Mouse (Mus musculus) hindbrain, postnatal 0 days (tissue): ENCODE data around the gene Podxl2. TPM values are rescaled to one million over a fixed set of nuclear protein-coding genes. Genes with fewer than 3 reads are reported as not detected.

Experiments
- ATAC-seq: fragments of 200-750 bp; cut with Nextera tagmentation; 2 replicates; pipeline ENCODE4 v1.8.0; 2017; ENCODE audit warnings: mild to moderate bottlenecking, moderate TSS enrichment, moderate library complexity
- DNase-seq: peaks from one replicate; pipeline ENCODE4 v3.0.0-alpha.2; 2015; ENCODE audit warnings: low spot score
- H3K27ac ChIP-seq: fragments of 300-500 bp; sonication (generic); 2 replicates; pipeline ENCODE4 v1.5.1; 2014; ENCODE audit warnings: mild to moderate bottlenecking
- H3K27me3 ChIP-seq: fragments of 300-500 bp; sonication (generic); 2 replicates; pipeline ENCODE4 v1.6.1; 2014; ENCODE audit warnings: low read length, mixed read lengths; ENCODE audit not compliant: insufficient read depth
- H3K36me3 ChIP-seq: fragments of 300-500 bp; sonication (generic); 2 replicates; pipeline ENCODE4 v1.6.1; 2014; ENCODE audit warnings: low read length, mixed read lengths; ENCODE audit not compliant: insufficient read depth
- H3K4me1 ChIP-seq: fragments of 300-500 bp; sonication (generic); 2 replicates; pipeline ENCODE4 v1.6.1; 2014; ENCODE audit warnings: antibody characterized with exemption, low read length, mixed read lengths; ENCODE audit not compliant: insufficient read depth
- H3K4me2 ChIP-seq: fragments of 300-500 bp; sonication (generic); 2 replicates; pipeline ENCODE4 v1.6.1; 2014; ENCODE audit warnings: low read depth, mild to moderate bottlenecking, low read length, moderate library complexity, mixed read lengths
- H3K4me3 ChIP-seq: fragments of 300-500 bp; sonication (generic); 2 replicates; pipeline ENCODE4 v1.5.1; 2014; ENCODE audit warnings: low read length
- H3K9ac ChIP-seq: fragments of 300-500 bp; sonication (generic); replicated peaks from 2 replicates; pipeline ENCODE4 v1.6.1; 2014; ENCODE audit warnings: mild to moderate bottlenecking, low read length, moderate library complexity, mixed read lengths
- H3K9me3 ChIP-seq: fragments of 300-500 bp; sonication (generic); 2 replicates; pipeline ENCODE4 v1.6.1; 2016; ENCODE audit warnings: low read length, mixed read lengths
- CTCF ChIP-seq: IDR thresholded peaks from 2 replicates; pipeline ENCODE4 v1.5.1; 2016; ENCODE audit warnings: antibody characterized with exemption, control low read depth, low read depth
- WGBS: fragments of 180-500 bp; shearing (Covaris S2); extraction: QIAGEN DNeasy Blood & Tissue Kit; methylation state at CpG from one replicate; pipeline ENCODE4 v1.1.7; 2014; 5-methylcytosine and 5-hydroxymethylcytosine counted together
- polyA plus RNA-seq: library from polyadenylated mRNA; unstranded; fragments of >200 nt; fragmentation: Nextera tagmentation; extraction: Ambion mirVana; gene quantifications from 2 replicates; pipeline ENCODE4 v1.2.1, GENCODE M21; 2015
- total RNA-seq: library from RNA; depleted of rRNA; stranded (reverse); fragments of >200 nt; gene quantifications from 2 replicates; pipeline ENCODE4 v1.2.3, GENCODE M21; 2014

Gene Podxl2
- total and polyA plus RNA-seq, 2 experiments from 2014 or later, result 695 to 1,247 TPM

GRCm38 (mm10) chr6:88865704-88866103, 9.1 kb downstream of the Podxl2 start:
- Histone ChIP-seq H3K9ac (no peak overlapping the region), H3K36me3 (peaks cover 26% of the 10 kb centered on the region), H3K27me3 (no peaks in the 10 kb centered on the region), H3K4me3 (no peak overlapping the region), H3K4me2 (no peak overlapping the region), H3K4me1 (0 out of 2 replicates have a peak, but pooled peaks cover 4% of the 10 kb centered on the region), H3K9me3 (no peaks in the 10 kb centered on the region), H3K27ac (no peak overlapping the region)
- ATAC-seq (no peak), DNase-seq (no peak)
- 77% methylated on average over 7 of the region's 7 CpGs for WGBS
- TF ChIP-seq CTCF, result no peak

- Histone ChIP-seq H3K27me3 (no peaks in the 10 kb centered on the region), H3K9me3 (no peaks in the 10 kb centered on the region), H3K4me1 (no peaks in the 10 kb centered on the region), H3K9ac (no peak overlapping the region), H3K27ac (no peak overlapping the region), H3K4me3 (no peak overlapping the region), H3K36me3 (peaks cover 33% of the 10 kb centered on the region), H3K4me2 (no peak overlapping the region)
- TF ChIP-seq CTCF, result peak; percentile 82
- DNase-seq, result peak; percentile 81
- 6% methylated on average over 2 of the region's 2 CpGs for WGBS
- ATAC-seq, result peak; percentile 55
Measured at GRCm38 (mm10) chr6:88860914-88861313, 13.9 kb downstream of the Podxl2 start.

GRCm38 (mm10) chr6:88858341-88858740, 16.5 kb downstream of the Podxl2 start:
- WGBS, result 63% methylated on average over 7 of the region's 7 CpGs
- no peak overlapping the region for H3K4me3 ChIP-seq
- H3K4me2 ChIP-seq, result no peak overlapping the region
- H3K9me3 ChIP-seq, result no peaks in the 10 kb centered on the region
- H3K27ac ChIP-seq, result peak overlapping the region; percentile 16; the same call in 1 of the 2 replicates
- ATAC-seq, result no peak
- no peak overlapping the region for H3K9ac ChIP-seq
- no peak for DNase-seq
- no peak for TF ChIP-seq CTCF
- H3K4me1 ChIP-seq, result no peaks in the 10 kb centered on the region
- H3K36me3 ChIP-seq, result peaks cover 25% of the 10 kb centered on the region
- no peaks in the 10 kb centered on the region for H3K27me3 ChIP-seq

GRCm38 (mm10) chr6:88857830-88858229, 17.0 kb downstream of the Podxl2 start:
- Histone ChIP-seq H3K36me3 (peaks cover 20% of the 10 kb centered on the region), H3K27ac (no peak overlapping the region), H3K27me3 (no peaks in the 10 kb centered on the region), H3K4me1 (no peaks in the 10 kb centered on the region), H3K4me3 (no peak overlapping the region), H3K4me2 (no peak overlapping the region), H3K9me3 (no peaks in the 10 kb centered on the region), H3K9ac (no peak overlapping the region)
- 79% methylated on average over 6 of the region's 6 CpGs for WGBS
- no peak for TF ChIP-seq CTCF
- ATAC-seq (no peak), DNase-seq (no peak)

GRCm38 (mm10) chr6:88857249-88857648, 17.6 kb downstream of the Podxl2 start:
- Histone ChIP-seq H3K27ac (no peak overlapping the region), H3K4me1 (no peaks in the 10 kb centered on the region), H3K36me3 (peaks cover 22% of the 10 kb centered on the region; the same call in 1 of the 2 replicates), H3K27me3 (no peaks in the 10 kb centered on the region), H3K9me3 (no peaks in the 10 kb centered on the region), H3K4me3 (no peak overlapping the region), H3K9ac (no peak overlapping the region), H3K4me2 (no peak overlapping the region)
- 36% methylated on average over 9 of the region's 9 CpGs for WGBS
- DNase-seq (no peak), ATAC-seq (no peak)
- TF ChIP-seq CTCF, result peak; percentile 18; the same call in 1 of the 2 replicates

GRCm38 (mm10) chr6:88855636-88856035, 19.2 kb downstream of the Podxl2 start:
- H3K9me3 ChIP-seq, result no peaks in the 10 kb centered on the region
- WGBS, result 15% methylated on average over 5 of the region's 5 CpGs
- TF ChIP-seq CTCF, result peak; percentile 87
- ATAC-seq, result peak; percentile 61
- H3K27me3 ChIP-seq, result no peaks in the 10 kb centered on the region
- H3K36me3 ChIP-seq, result peaks cover 20% of the 10 kb centered on the region; the same call in 1 of the 2 replicates
- DNase-seq, result peak; percentile 90
- no peak overlapping the region for H3K4me3 ChIP-seq
- no peak overlapping the region for H3K9ac ChIP-seq
- H3K27ac ChIP-seq, result no peak overlapping the region
- H3K4me1 ChIP-seq, result no peaks in the 10 kb centered on the region
- H3K4me2 ChIP-seq, result no peak overlapping the region

- no peak overlapping the region for H3K9ac ChIP-seq
- no peak for TF ChIP-seq CTCF
- 66% methylated on average over 5 of the region's 5 CpGs for WGBS
- no peak overlapping the region for H3K4me2 ChIP-seq
- H3K27ac ChIP-seq, result no peak overlapping the region
- no peaks in the 10 kb centered on the region for H3K27me3 ChIP-seq
- peaks cover 20% of the 10 kb centered on the region; the same call in 1 of the 2 replicates for H3K36me3 ChIP-seq
- DNase-seq (no peak), ATAC-seq (no peak)
- no peaks in the 10 kb centered on the region for H3K9me3 ChIP-seq
- no peaks in the 10 kb centered on the region for H3K4me1 ChIP-seq
- H3K4me3 ChIP-seq, result no peak overlapping the region
Measured at GRCm38 (mm10) chr6:88854509-88854908, 20.3 kb downstream of the Podxl2 start.
